Mouse (Mus musculus): ENCODE results near the gene Rpain. TPM values are rescaled to one million over a fixed set of nuclear protein-coding genes. Genes with fewer than 3 reads are reported as not detected.

The Rpain gene
- polyA plus RNA-seq, 1 experiment from 2014 or later = 69.7 TPM

GRCm38 (mm10) chr11:70975193-70975592 is 5.2 kb downstream of the Rpain start:
- Histone ChIP-seq H3K4me3 (ENCODE audit: low read depth, low read length) (no peak overlapping the region), H3K27ac (ENCODE audit: low read depth) (no peak overlapping the region), H3K4me2 (no peak overlapping the region), H3K9me3 (ENCODE audit: low read depth, low read length) (no peaks in the 10 kb centered on the region), H3K36me3 (ENCODE audit: insufficient read depth) (peaks cover 78% of the 10 kb centered on the region), H3K4me1 (ENCODE audit: insufficient read depth) (peaks cover 3% of the 10 kb centered on the region; the same call in 1 of the 2 replicates), H3K9ac (no peak overlapping the region), H3K27me3 (ENCODE audit: insufficient read depth, low read length) (no peaks in the 10 kb centered on the region)
- no peak for TF ChIP-seq CTCF (IDR thresholded peaks at IDR 0.05; ENCODE audit: low read depth)
- DNase-seq = no peak
- no peak for ATAC-seq (ENCODE audit: insufficient read depth)
- 65% methylated on average over 2 of the region's 2 CpGs for WGBS

GRCm38 (mm10) chr11:70977293-70977692 is 7.3 kb downstream of the Rpain start:
- no peak for TF ChIP-seq CTCF (IDR thresholded peaks at IDR 0.05; ENCODE audit: low read depth)
- Histone ChIP-seq H3K9ac (no peak overlapping the region), H3K4me1 (ENCODE audit: insufficient read depth) (peaks cover 3% of the 10 kb centered on the region; the same call in 1 of the 2 replicates), H3K27me3 (ENCODE audit: insufficient read depth, low read length) (no peaks in the 10 kb centered on the region), H3K9me3 (ENCODE audit: low read depth, low read length) (no peaks in the 10 kb centered on the region), H3K27ac (ENCODE audit: low read depth) (no peak overlapping the region), H3K36me3 (ENCODE audit: insufficient read depth) (peaks cover 86% of the 10 kb centered on the region), H3K4me3 (ENCODE audit: low read depth, low read length) (no peak overlapping the region), H3K4me2 (no peak overlapping the region)
- WGBS = 82% methylated on average over 6 of the region's 6 CpGs
- DNase-seq (no peak), ATAC-seq (ENCODE audit: insufficient read depth) (no peak)

GRCm38 (mm10) chr11:70980232-70980631 is 10.2 kb downstream of the Rpain start:
- ATAC-seq (ENCODE audit: insufficient read depth) = no peak
- H3K36me3 ChIP-seq (ENCODE audit: insufficient read depth) = peaks cover 76% of the 10 kb centered on the region
- H3K27me3 ChIP-seq (ENCODE audit: insufficient read depth, low read length) = no peaks in the 10 kb centered on the region
- H3K4me1 ChIP-seq (ENCODE audit: insufficient read depth) = peaks cover 3% of the 10 kb centered on the region; the same call in 1 of the 2 replicates
- no peak for DNase-seq
- TF ChIP-seq CTCF (IDR thresholded peaks at IDR 0.05; ENCODE audit: low read depth) = no peak
- no peaks in the 10 kb centered on the region for H3K9me3 ChIP-seq (ENCODE audit: low read depth, low read length)
- 88% methylated on average over 6 of the region's 6 CpGs for WGBS
- H3K4me2 ChIP-seq = no peak overlapping the region
- no peak overlapping the region for H3K27ac ChIP-seq (ENCODE audit: low read depth)
- no peak overlapping the region for H3K9ac ChIP-seq
- no peak overlapping the region for H3K4me3 ChIP-seq (ENCODE audit: low read depth, low read length)

GRCm38 (mm10) chr11:70980751-70981510 is 10.9 kb downstream of the Rpain start:
- TF ChIP-seq CTCF (IDR thresholded peaks at IDR 0.05; ENCODE audit: low read depth) = no peak
- ATAC-seq (ENCODE audit: insufficient read depth) = no peak
- no peak for DNase-seq
- Histone ChIP-seq H3K27me3 (ENCODE audit: insufficient read depth, low read length) (no peaks in the 10 kb centered on the region), H3K4me1 (ENCODE audit: insufficient read depth) (peaks cover 3% of the 10 kb centered on the region; the same call in 1 of the 2 replicates), H3K4me2 (peak overlapping the region; percentile 71), H3K9ac (no peak overlapping the region), H3K9me3 (ENCODE audit: low read depth, low read length) (no peaks in the 10 kb centered on the region), H3K36me3 (ENCODE audit: insufficient read depth) (peaks cover 76% of the 10 kb centered on the region), H3K4me3 (ENCODE audit: low read depth, low read length) (peak overlapping the region; percentile 98; the same call in 1 of the 2 replicates), H3K27ac (ENCODE audit: low read depth) (no peak overlapping the region)
- 90% methylated on average over 14 of the region's 14 CpGs for WGBS

- H3K4me1 ChIP-seq (ENCODE audit: insufficient read depth) = peaks cover 3% of the 10 kb centered on the region; the same call in 1 of the 2 replicates
- H3K27me3 ChIP-seq (ENCODE audit: insufficient read depth, low read length) = no peaks in the 10 kb centered on the region
- 7% methylated on average over 12 of the region's 12 CpGs for WGBS
- no peaks in the 10 kb centered on the region for H3K9me3 ChIP-seq (ENCODE audit: low read depth, low read length)
- H3K4me2 ChIP-seq = peak overlapping the region; percentile 71
- no peak for TF ChIP-seq CTCF (IDR thresholded peaks at IDR 0.05; ENCODE audit: low read depth)
- H3K36me3 ChIP-seq (ENCODE audit: insufficient read depth) = peaks cover 76% of the 10 kb centered on the region
- no peak overlapping the region for H3K27ac ChIP-seq (ENCODE audit: low read depth)
- ATAC-seq (ENCODE audit: insufficient read depth) (no peak), DNase-seq (no peak)
- H3K4me3 ChIP-seq (ENCODE audit: low read depth, low read length) = peak overlapping the region; percentile 98
- peak overlapping the region; percentile 92 for H3K9ac ChIP-seq
Measured at GRCm38 (mm10) chr11:70982030-70982429, 12.0 kb downstream of the Rpain start.

GRCm38 (mm10) chr11:70982557-70983228 is 12.7 kb downstream of the Rpain start, which contains the start of gene C1qbp:
TSS of gene C1qbp (minus strand) at chr11:70983026.
- DNase-seq (peak; percentile 95), ATAC-seq (ENCODE audit: insufficient read depth) (peak; percentile 96)
- Histone ChIP-seq H3K4me2 (peak within 1 kb of the TSS; percentile 71), H3K27me3 (ENCODE audit: insufficient read depth, low read length) (no peaks in the 10 kb centered on the region), H3K9me3 (ENCODE audit: low read depth, low read length) (no peaks in the 10 kb centered on the region), H3K36me3 (ENCODE audit: insufficient read depth) (peaks cover 76% of the 10 kb centered on the region), H3K4me1 (ENCODE audit: insufficient read depth) (peaks cover 3% of the 10 kb centered on the region; the same call in 1 of the 2 replicates), H3K27ac (ENCODE audit: low read depth) (peak within 1 kb of the TSS; percentile 58; the same call in 1 of the 2 replicates), H3K9ac (peak within 1 kb of the TSS; percentile 92), H3K4me3 (ENCODE audit: low read depth, low read length) (peak within 1 kb of the TSS; percentile 98)
- under 1% methylated on average over 60 of the region's 64 CpGs for WGBS
- peak; percentile 94 for TF ChIP-seq CTCF (IDR thresholded peaks at IDR 0.05; ENCODE audit: low read depth)

- no peak overlapping the region for H3K9ac ChIP-seq
- 85% methylated on average over 4 of the region's 4 CpGs for WGBS
- H3K4me3 ChIP-seq (ENCODE audit: low read depth, low read length) = no peak overlapping the region
- ATAC-seq (ENCODE audit: insufficient read depth) (no peak), DNase-seq (no peak)
- H3K27ac ChIP-seq (ENCODE audit: low read depth) = no peak overlapping the region
- H3K27me3 ChIP-seq (ENCODE audit: insufficient read depth, low read length) = no peaks in the 10 kb centered on the region
- H3K4me2 ChIP-seq = no peak overlapping the region
- no peaks in the 10 kb centered on the region for H3K9me3 ChIP-seq (ENCODE audit: low read depth, low read length)
- peaks cover 45% of the 10 kb centered on the region for H3K36me3 ChIP-seq (ENCODE audit: insufficient read depth)
- peaks cover 7% of the 10 kb centered on the region; the same call in 1 of the 2 replicates for H3K4me1 ChIP-seq (ENCODE audit: insufficient read depth)
- TF ChIP-seq CTCF (IDR thresholded peaks at IDR 0.05; ENCODE audit: low read depth) = no peak
Measured at GRCm38 (mm10) chr11:71001167-71001566, 31.2 kb downstream of the Rpain start.
